Mouse (Mus musculus): ENCODE data around the gene Nelfcd.

GRCm38 (mm10) chr2:174392554-174392953 is 23.1 kb upstream of the Nelfcd start:
- TF ChIP-seq MYOG (IDR thresholded peaks at IDR 0.05; ENCODE audit: control insufficient read depth in 1 of 3, insufficient read depth in 1 of 3, insufficient read length in 2 of 3, low read depth in 2 of 3) = no peak
- no peak for TF ChIP-seq POLR2AphosphoS2 (IDR thresholded peaks at IDR 0.05; ENCODE audit: insufficient read length, low read depth)
- no peak for TF ChIP-seq POLR2A (IDR thresholded peaks at IDR 0.05; ENCODE audit: insufficient read length, low read depth)

Measured in myocyte (in vitro differentiated cells).